Mouse (Mus musculus): ENCODE results near the gene Lrp1. TPM values are rescaled to one million over a fixed set of nuclear protein-coding genes. Genes with fewer than 3 reads are reported as not detected.
A peak's percentile ranks its signal among the peaks of the same experiment; 100 is the strongest.

Lrp1 gene
- polyA plus RNA-seq, 1 experiment from 2014 or later = 80.9 TPM

- H3K4me3 ChIP-seq = peak within 1 kb of the TSS; percentile 37
- peak within 1 kb of the TSS; percentile 59 for H3K4me2 ChIP-seq
- H3K9ac ChIP-seq = peak within 1 kb of the TSS; percentile 59
- peak within 1 kb of the TSS; percentile 62 for H3K27ac ChIP-seq (replicated peaks)
- no peaks in the 10 kb centered on the region for H3K36me3 ChIP-seq
- 8% methylated on average over 37 of the region's 37 CpGs for WGBS
- ATAC-seq (ENCODE audit: low read depth) = peak; percentile 49
- H3K27me3 ChIP-seq = peaks cover 46% of the 10 kb centered on the region
- no peaks in the 10 kb centered on the region for H3K9me3 ChIP-seq
- H3K4me1 ChIP-seq (replicated peaks) = peaks cover 19% of the 10 kb centered on the region
Measured at GRCm38 (mm10) chr10:127642772-127643552, 22.0 kb upstream of the Lrp1 start, which contains the start of gene Stat6. TSS of gene Stat6 (plus strand) at chr10:127642986.

GRCm38 (mm10) chr10:127641861-127642771 lies 21.2 kb upstream of the Lrp1 start:
- WGBS = 7% methylated on average over 19 of the region's 19 CpGs
- H3K9ac ChIP-seq = peak overlapping the region; percentile 59; the same call in 1 of the 2 replicates
- H3K27ac ChIP-seq (replicated peaks) = peak overlapping the region; percentile 62
- peaks cover 19% of the 10 kb centered on the region for H3K4me1 ChIP-seq (replicated peaks)
- H3K36me3 ChIP-seq = no peaks in the 10 kb centered on the region
- H3K4me3 ChIP-seq = peak overlapping the region; percentile 37
- peak; percentile 62 for ATAC-seq (ENCODE audit: low read depth)
- H3K9me3 ChIP-seq = no peaks in the 10 kb centered on the region
- peaks cover 46% of the 10 kb centered on the region for H3K27me3 ChIP-seq
- peak overlapping the region; percentile 59 for H3K4me2 ChIP-seq

- H3K9ac ChIP-seq = no peak overlapping the region
Measured at GRCm38 (mm10) chr10:127640421-127640820, 19.5 kb upstream of the Lrp1 start.

GRCm38 (mm10) chr10:127632668-127633271 lies 11.8 kb upstream of the Lrp1 start:
- 69% methylated on average over 7 of the region's 7 CpGs for WGBS
- no peaks in the 10 kb centered on the region for H3K9me3 ChIP-seq

More at GRCm38 (mm10) chr10:127640421-127640820, 19.5 kb upstream of the Lrp1 start:
- H3K27me3 ChIP-seq = peaks cover 46% of the 10 kb centered on the region
- 72% methylated on average over 5 of the region's 5 CpGs for WGBS
- peaks cover 19% of the 10 kb centered on the region for H3K4me1 ChIP-seq (replicated peaks)
- H3K27ac ChIP-seq (replicated peaks) = no peak overlapping the region
- no peak for ATAC-seq (ENCODE audit: low read depth)
- no peaks in the 10 kb centered on the region for H3K9me3 ChIP-seq
- no peak overlapping the region for H3K4me2 ChIP-seq
- no peaks in the 10 kb centered on the region for H3K36me3 ChIP-seq
- H3K4me3 ChIP-seq = no peak overlapping the region

GRCm38 (mm10) chr10:127631261-127632214 lies 10.6 kb upstream of the Lrp1 start:
- no peak for ATAC-seq (ENCODE audit: low read depth)
- H3K4me3 ChIP-seq = no peak overlapping the region
- no peak overlapping the region for H3K27ac ChIP-seq (replicated peaks)
- no peaks in the 10 kb centered on the region for H3K36me3 ChIP-seq
- H3K4me2 ChIP-seq = no peak overlapping the region
- H3K27me3 ChIP-seq = no peaks in the 10 kb centered on the region
- WGBS = 82% methylated on average over 10 of the region's 10 CpGs
- H3K9me3 ChIP-seq = no peaks in the 10 kb centered on the region
- no peaks in the 10 kb centered on the region for H3K4me1 ChIP-seq (replicated peaks)
- H3K9ac ChIP-seq = no peak overlapping the region

More at GRCm38 (mm10) chr10:127632668-127633271, 11.8 kb upstream of the Lrp1 start:
- Histone ChIP-seq H3K4me3 (no peak overlapping the region), H3K36me3 (no peaks in the 10 kb centered on the region), H3K27ac (replicated peaks) (no peak overlapping the region), H3K9ac (no peak overlapping the region), H3K4me1 (replicated peaks) (no peaks in the 10 kb centered on the region), H3K27me3 (no peaks in the 10 kb centered on the region), H3K4me2 (no peak overlapping the region)
- ATAC-seq (ENCODE audit: low read depth) = no peak

- H3K4me1 ChIP-seq (replicated peaks) = peaks cover 10% of the 10 kb centered on the region
- no peak overlapping the region for H3K9ac ChIP-seq
- no peaks in the 10 kb centered on the region for H3K27me3 ChIP-seq
- H3K4me2 ChIP-seq = no peak overlapping the region
- WGBS = 87% methylated on average over 3 of the region's 3 CpGs
- no peak overlapping the region for H3K4me3 ChIP-seq
- H3K36me3 ChIP-seq = no peaks in the 10 kb centered on the region
- H3K9me3 ChIP-seq = no peaks in the 10 kb centered on the region
- H3K27ac ChIP-seq (replicated peaks) = no peak overlapping the region
- no peak for ATAC-seq (ENCODE audit: low read depth)
Measured at GRCm38 (mm10) chr10:127626433-127626832, 5.5 kb upstream of the Lrp1 start.

GRCm38 (mm10) chr10:127623439-127624216 lies 2.7 kb upstream of the Lrp1 start:
- Histone ChIP-seq H3K4me3 (no peak overlapping the region), H3K4me2 (no peak overlapping the region), H3K4me1 (replicated peaks) (peaks cover 24% of the 10 kb centered on the region), H3K9ac (no peak overlapping the region), H3K27ac (replicated peaks) (no peak overlapping the region), H3K9me3 (no peaks in the 10 kb centered on the region), H3K36me3 (no peaks in the 10 kb centered on the region), H3K27me3 (no peaks in the 10 kb centered on the region)
- WGBS = 92% methylated on average over 6 of the region's 6 CpGs
- ATAC-seq (ENCODE audit: low read depth) = no peak

- Histone ChIP-seq H3K27me3 (no peaks in the 10 kb centered on the region), H3K27ac (replicated peaks) (0 out of 2 replicates have a peak overlapping the region, but pooled peaks have one; percentile 87), H3K36me3 (no peaks in the 10 kb centered on the region), H3K4me1 (replicated peaks) (peaks cover 34% of the 10 kb centered on the region), H3K9me3 (no peaks in the 10 kb centered on the region), H3K4me2 (no peak overlapping the region), H3K4me3 (no peak overlapping the region), H3K9ac (0 out of 2 replicates have a peak overlapping the region, but pooled peaks have one; percentile 73)
- no peak for ATAC-seq (ENCODE audit: low read depth)
- 71% methylated on average over 4 of the region's 4 CpGs for WGBS
Measured at GRCm38 (mm10) chr10:127622661-127623060, 1.7 kb upstream of the Lrp1 start.

GRCm38 (mm10) chr10:127622057-127622392 lies 1.1 kb upstream of the Lrp1 start:
- H3K9me3 ChIP-seq = no peaks in the 10 kb centered on the region
- no peaks in the 10 kb centered on the region for H3K27me3 ChIP-seq
- H3K4me1 ChIP-seq (replicated peaks) = peaks cover 40% of the 10 kb centered on the region
- peak; percentile 17; the same call in 1 of the 2 replicates for ATAC-seq (ENCODE audit: low read depth)
- peaks cover 2% of the 10 kb centered on the region; the same call in 1 of the 2 replicates for H3K36me3 ChIP-seq
- peak overlapping the region; percentile 91 for H3K4me3 ChIP-seq
- peak overlapping the region; percentile 73 for H3K9ac ChIP-seq
- H3K27ac ChIP-seq (replicated peaks) = peak overlapping the region; percentile 87
- under 1% methylated on average over 13 of the region's 13 CpGs for WGBS
- H3K4me2 ChIP-seq = peak overlapping the region; percentile 86

- peak; percentile 84 for ATAC-seq (ENCODE audit: low read depth)
- peaks cover 46% of the 10 kb centered on the region for H3K4me1 ChIP-seq (replicated peaks)
- peak overlapping the region; percentile 95 for H3K27ac ChIP-seq (replicated peaks)
- 0% methylated on average over 38 of the region's 39 CpGs for WGBS
- peak overlapping the region; percentile 98 for H3K9ac ChIP-seq
- peaks cover 5% of the 10 kb centered on the region; the same call in 1 of the 2 replicates for H3K36me3 ChIP-seq
- peak overlapping the region; percentile 91 for H3K4me3 ChIP-seq
- H3K9me3 ChIP-seq = no peaks in the 10 kb centered on the region
- peak overlapping the region; percentile 86 for H3K4me2 ChIP-seq
- H3K27me3 ChIP-seq = no peaks in the 10 kb centered on the region
Measured at GRCm38 (mm10) chr10:127621191-127622056, 476 bp upstream of the Lrp1 start.

Data from neural tube, embryonic 13.5 days (tissue).